Mouse (Mus musculus) kidney, postnatal 36 days (tissue): ENCODE measurements around the gene Grip1.

Experiments
- DNase-seq, 2 experiments: peaks; one replicate each; pipeline ENCODE4 v3.0.0; 2021 to 2022; ENCODE audit warnings: mixed read lengths in 2 of 2

Gene Grip1

GRCm38 (mm10) chr10:119966321-119966720 lies 512.7 kb downstream of the Grip1 start:
- no peak for DNase-seq

GRCm38 (mm10) chr10:119979396-119979795 lies 525.8 kb downstream of the Grip1 start:
- no peak for DNase-seq

- DNase-seq = no peak
These were observed 526.4 kb downstream of the Grip1 start for GRCm38 (mm10) chr10:119980032-119980431.

DNA sequence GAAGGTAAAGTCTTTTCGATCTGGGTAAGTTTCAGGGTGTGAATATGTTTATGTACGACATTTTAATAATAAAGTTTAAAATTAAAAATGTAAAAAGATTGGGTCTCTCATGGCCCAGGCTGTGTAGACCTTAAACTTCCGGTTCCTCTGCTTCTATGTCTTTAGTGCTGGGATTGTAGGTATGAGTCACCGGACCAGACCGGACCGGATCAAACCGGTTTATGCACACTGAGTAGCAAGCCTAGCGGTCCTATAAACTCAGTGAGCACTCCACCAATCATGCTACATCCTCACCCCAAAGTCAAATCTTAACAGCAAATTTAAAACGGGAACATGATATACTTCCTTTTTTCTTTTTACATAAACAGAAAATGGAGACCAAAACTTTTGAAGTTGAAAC lies 530.7 kb downstream of the Grip1 start:
- DNase-seq = no peak

DNA sequence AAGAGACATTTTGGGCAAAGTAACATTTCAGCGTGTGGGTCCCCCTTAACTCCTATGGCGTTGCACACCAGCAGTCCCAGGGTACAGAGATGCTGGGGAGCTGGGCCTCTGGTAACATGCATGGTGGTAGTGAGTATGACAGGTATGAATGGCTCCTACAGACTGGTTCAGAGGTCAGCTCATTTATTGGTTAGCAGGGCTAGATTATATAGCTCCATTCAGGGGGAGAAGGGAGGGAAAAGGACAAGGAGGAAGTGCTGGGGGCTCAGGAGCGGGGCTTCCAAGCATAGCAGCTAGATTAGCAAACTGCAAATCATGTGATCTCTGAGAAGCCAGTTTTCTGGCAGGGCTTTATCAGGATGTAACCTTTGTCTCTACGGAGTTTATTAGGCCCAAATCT lies 544.8 kb downstream of the Grip1 start:
- DNase-seq = no peak

GRCm38 (mm10) chr10:120002149-120002548 lies 548.5 kb downstream of the Grip1 start:
- DNase-seq = no peak

- DNase-seq = no peak
These were observed 550.5 kb downstream of the Grip1 start for GRCm38 (mm10) chr10:120004096-120004495.

DNA sequence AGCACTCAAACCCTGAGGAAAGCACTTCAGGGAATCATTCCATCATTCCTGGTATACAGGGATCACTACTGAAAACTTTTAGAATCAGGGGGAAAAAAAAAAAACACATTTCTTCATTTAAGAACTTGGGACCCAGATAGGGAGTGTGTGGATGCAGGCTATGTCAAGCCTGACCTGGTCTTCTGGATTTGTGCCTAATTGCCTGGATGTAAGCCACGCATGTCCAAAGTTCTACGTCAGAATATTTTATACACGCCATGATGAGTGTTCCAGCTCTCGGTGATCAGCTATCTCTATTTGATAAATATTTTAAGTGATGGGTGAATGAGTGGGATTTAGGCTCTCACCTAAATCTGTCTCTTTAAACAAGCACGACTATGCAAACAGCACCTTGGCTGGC lies 552.0 kb downstream of the Grip1 start:
- DNase-seq = no peak

DNA sequence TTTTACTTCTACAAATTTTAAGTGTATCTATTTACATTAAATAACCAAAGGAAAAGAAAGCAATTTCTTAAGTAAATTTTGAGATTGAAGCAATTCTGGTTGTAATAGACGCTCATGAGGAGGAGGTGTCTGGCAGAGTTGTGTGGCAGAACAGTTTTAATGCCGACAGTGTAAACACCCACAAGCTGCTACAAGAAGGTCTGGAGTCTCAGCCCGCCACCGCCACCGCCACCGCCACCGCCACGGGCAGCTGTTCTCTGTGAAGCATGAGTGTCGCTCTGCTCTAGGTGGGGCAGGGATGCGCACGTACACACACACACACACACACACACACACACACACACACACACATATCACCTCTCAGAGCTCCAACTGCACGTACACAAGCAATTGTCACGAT lies 558.7 kb downstream of the Grip1 start:
- no peak for DNase-seq

GRCm38 (mm10) chr10:120015117-120015516 lies 561.5 kb downstream of the Grip1 start:
- DNase-seq = no peak

GRCm38 (mm10) chr10:120026437-120026836 lies 572.8 kb downstream of the Grip1 start:
- no peak for DNase-seq

DNA sequence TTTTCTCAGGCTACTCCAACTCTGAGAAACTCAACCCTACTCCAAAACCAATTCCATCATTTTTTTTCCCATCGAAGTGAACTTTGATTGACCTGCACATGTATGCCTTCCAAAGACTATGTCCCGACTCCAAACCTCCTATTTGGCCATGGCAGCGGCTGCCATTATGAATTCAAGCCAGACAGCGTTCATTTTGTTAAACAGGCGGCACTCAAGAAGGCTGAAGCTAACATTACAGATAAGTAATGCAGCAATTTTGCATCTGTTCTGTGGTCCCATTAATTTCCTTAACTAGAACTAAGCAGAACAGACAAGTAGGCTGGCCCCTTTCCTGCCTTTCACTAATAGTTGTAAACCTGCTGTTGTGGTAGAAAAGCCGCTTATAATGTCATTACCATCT lies 577.3 kb downstream of the Grip1 start:
- no peak for DNase-seq

DNA sequence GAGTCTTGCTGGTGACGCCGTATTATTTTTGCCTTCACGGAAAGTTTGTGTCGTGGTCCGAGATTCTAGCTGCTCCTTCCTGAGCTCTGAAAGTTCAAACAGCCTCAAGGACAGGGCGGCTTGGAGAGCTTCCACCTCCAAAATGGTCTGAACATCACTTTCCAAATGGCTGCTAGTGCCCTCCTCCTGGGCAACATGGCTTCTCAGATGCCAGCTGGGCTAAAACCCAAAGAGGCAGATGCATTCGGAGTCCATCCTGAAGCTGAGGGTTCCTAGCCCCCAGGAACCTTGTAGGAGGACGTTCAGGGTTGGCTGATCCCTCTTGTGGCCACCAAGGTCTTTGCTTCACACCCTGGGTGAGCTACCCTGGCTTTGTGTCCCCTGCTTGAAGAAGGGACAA lies 577.7 kb downstream of the Grip1 start:
- no peak for DNase-seq

DNA sequence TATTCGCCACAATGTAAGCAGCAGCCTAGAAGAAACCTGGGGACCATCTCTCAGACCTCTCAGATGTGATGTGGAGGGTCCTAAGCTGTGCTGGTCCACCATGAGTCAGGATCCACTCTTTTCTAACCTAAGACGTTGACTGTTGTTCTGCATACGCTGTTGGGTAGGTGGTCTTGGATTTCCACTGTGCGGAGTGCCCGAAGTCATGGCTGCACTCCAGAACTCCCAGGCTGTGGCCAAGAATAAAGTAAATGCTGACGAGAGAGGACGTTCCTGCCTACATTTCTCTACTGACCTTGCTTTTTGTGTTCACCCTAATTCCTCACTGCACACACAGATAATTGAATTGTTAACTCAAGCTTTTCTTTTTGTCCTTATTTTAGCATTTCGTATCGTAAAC lies 580.2 kb downstream of the Grip1 start:
- no peak for DNase-seq

DNA sequence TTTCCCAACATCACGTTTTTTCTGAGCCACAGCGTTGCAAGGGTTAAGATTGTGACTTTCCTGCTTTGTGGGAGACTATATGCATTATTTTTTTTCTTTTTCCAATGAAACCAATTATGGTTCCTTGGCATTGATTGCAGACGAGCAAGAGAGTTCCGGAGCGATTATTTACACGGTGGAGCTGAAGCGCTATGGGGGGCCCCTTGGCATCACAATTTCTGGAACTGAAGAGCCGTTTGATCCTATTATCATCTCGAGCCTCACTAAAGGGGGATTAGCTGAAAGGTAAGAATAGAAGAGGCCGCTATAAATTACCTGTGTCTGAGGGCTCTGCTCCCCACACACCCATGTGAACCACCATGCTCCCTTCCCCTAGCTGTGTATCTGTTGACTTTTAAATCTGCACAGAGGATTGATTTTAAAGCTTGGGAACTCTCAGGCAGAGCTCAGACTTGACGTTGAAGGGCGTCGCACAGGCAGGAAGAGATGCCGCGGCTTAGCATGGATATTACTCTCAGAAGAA lies 581.6 kb downstream of the Grip1 start:
- DNase-seq = no peak

DNA sequence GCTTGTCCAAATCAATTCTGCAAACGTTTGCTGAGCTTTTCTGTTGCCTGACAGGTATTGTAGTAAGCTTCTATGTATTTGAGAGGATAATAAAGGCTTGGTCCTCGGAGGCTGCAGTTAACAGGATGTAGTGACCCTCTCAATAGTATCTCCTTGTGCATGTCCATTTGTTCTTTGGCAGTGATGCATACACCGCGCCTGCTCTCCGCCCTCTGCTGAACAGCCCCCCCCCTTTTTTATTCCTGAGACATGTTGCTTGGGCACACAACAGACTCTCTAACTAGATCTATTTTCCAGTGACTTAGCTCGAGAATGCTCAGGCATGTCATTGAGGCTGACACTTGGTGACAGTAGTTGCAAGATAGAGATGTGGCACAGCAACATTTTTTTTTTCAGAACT lies 582.2 kb downstream of the Grip1 start:
- no peak for DNase-seq

DNA sequence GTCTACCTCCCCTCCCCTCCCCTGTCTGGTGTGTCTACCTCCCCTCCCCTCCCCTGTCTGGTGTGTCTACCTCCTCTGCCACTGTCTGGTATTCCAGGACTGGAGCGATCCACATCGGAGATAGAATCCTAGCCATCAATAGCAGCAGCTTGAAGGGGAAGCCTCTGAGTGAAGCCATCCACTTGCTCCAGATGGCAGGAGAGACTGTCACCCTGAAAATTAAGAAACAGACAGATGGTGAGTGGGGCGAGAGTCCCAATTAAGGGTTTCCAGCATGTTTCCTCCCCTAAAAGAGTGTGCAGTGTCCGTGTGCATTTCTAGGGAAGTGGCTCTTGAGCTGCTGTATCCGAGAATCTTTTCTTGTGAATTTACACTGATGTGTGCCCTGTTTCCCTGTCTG lies 584.6 kb downstream of the Grip1 start:
- DNase-seq = no peak

DNA sequence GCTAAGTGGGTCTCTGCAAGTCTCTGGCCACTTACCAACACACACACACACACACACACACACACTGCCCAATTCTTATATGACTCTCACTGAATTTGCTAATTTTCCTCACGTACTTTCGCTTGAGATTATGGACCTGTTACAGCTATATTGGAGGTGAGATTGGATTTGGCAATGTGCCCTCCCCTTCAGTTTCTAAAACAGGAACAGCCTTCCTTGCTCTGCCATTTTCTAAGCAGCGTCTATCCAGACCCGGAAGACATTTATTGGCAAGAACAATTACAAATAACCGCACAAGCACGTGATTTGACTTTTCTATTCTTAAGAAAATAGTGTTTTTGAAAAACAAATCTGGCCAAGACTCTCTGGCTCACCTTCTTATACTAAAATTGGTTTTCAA lies 590.6 kb downstream of the Grip1 start:
- no peak for DNase-seq

- DNase-seq = no peak
These were observed 591.1 kb downstream of the Grip1 start for GRCm38 (mm10) chr10:120044714-120045234.

- DNase-seq = no peak
These were observed 607.1 kb downstream of the Grip1 start for GRCm38 (mm10) chr10:120060579-120061237.

GRCm38 (mm10) chr10:120061238-120062130 lies 607.9 kb downstream of the Grip1 start:
- no peak for DNase-seq

DNA sequence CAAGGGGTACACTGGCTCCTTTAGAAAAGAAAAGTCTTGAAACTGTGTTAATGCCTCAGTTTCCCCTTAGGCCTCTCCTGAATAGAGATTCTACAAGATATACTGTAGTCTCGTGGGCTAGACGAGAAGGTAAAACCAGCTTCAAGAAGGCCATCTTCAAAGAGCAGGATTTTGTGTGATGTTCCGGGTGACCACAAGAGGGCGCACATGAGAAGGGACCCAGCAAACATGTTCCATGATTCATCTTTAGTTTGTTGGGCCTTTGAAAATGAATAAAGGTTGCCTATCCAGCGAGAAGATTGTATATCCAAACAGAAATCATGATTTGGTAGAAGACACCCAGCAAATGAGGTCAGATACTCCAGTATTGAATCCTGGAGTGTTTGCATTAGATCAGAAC lies 610.8 kb downstream of the Grip1 start:
- DNase-seq = peak; percentile 39 to 78

DNA sequence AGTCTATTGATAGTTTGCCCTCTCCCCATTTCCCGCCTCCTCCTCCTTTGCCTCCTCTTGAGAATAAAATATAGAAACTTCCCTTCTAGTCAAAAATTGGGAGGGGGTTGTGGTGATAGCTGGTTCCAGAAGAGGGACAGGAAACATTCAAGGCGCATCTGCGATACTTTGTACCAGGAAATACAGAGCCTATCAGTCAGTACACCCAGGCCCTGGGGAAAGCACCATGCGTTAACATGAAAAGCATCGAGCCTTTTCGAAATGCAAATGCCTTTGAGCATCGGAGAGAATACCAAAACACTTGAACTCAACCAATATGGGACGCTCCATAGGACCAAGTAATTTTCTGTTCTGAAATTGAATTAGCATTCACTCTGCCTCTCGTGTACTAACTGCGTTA lies 612.7 kb downstream of the Grip1 start:
- DNase-seq = no peak

- no peak for DNase-seq
These were observed 624.2 kb downstream of the Grip1 start for GRCm38 (mm10) chr10:120077850-120078249.
